Mouse (Mus musculus) G1E (cell line): Measurements from ENCODE around the gene Dck.

ENCODE experiments used
- CTCF ChIP-seq: IDR thresholded peaks from 2 replicates; pipeline ENCODE4 v1.5.1; 2012; ENCODE audit warnings: low read depth, low read length, inconsistent platforms, mixed read lengths
- GATA1 ChIP-seq: IDR thresholded peaks from 2 replicates; pipeline ENCODE4 v1.6.1; 2012; ENCODE audit warnings: borderline replicate concordance, low read length, inconsistent platforms, mixed read lengths
- GATA2 ChIP-seq: IDR thresholded peaks from 2 replicates; pipeline ENCODE4 v1.6.1; 2012; ENCODE audit warnings: low read depth, low read length, inconsistent platforms, borderline replicate concordance
- POLR2AphosphoS5 ChIP-seq: IDR thresholded peaks from 2 replicates; pipeline ENCODE4 v1.6.1; 2012; ENCODE audit warnings: low read depth, low read length, inconsistent platforms; ENCODE audit not compliant: insufficient replicate concordance

GRCm38 (mm10) chr5:88813188-88813587, 48.4 kb downstream of the Dck start:
- TF ChIP-seq CTCF: no peak
- no peak for TF ChIP-seq POLR2AphosphoS5
- no peak for TF ChIP-seq GATA1
- no peak for TF ChIP-seq GATA2
